Mouse (Mus musculus) CH12.LX (cell line): ENCODE measurements around the gene Oxt. TPM values are rescaled to one million over a fixed set of nuclear protein-coding genes. Genes with fewer than 3 reads are reported as not detected.

Source experiments
- DNase-seq: peaks from one replicate; pipeline ENCODE4 v3.0.0-alpha.2; 2013; ENCODE audit errors: extremely low read depth
- H3K27ac ChIP-seq: 2 replicates; pipeline ENCODE4 v1.5.1; 2012; ENCODE audit warnings: low read depth, mild to moderate bottlenecking, control low read depth, moderate library complexity; ENCODE audit not compliant: insufficient read depth
- H3K27me3 ChIP-seq: replicated peaks from 2 replicates; pipeline ENCODE3; 2012; ENCODE audit warnings: inconsistent platforms
- H3K36me3 ChIP-seq, 2 experiments: replicated peaks in 1 of 2; 2 replicates each; pipeline versions ENCODE3 to v1.6.1; 2012; ENCODE audit warnings: inconsistent platforms in 1 of 2, low read length in 1 of 2, mild to moderate bottlenecking in 1 of 2, mixed read lengths in 1 of 2, moderate library complexity in 1 of 2; ENCODE audit not compliant: control insufficient read depth in 1 of 2, insufficient read depth in 1 of 2
- H3K4me1 ChIP-seq, 2 experiments: 2 replicates each; pipeline ENCODE4 v1.6.1; 2012; ENCODE audit warnings: inconsistent platforms in 1 of 2, moderate library complexity in 1 of 2; ENCODE audit not compliant: insufficient read depth in 2 of 2, control insufficient read depth in 1 of 2
- H3K4me2 ChIP-seq: 2 replicates; pipeline ENCODE4 v1.6.1; 2012; ENCODE audit warnings: low read depth, mild to moderate bottlenecking, control low read depth; ENCODE audit not compliant: poor library complexity, insufficient read depth, severe bottlenecking
- H3K4me3 ChIP-seq, 3 experiments: fragments of 150-350 bp in 1 of 3; sonication (generic) in 1 of 3; replicated peaks in 1 of 3; 2 replicates each; pipeline versions ENCODE3 to v1.5.1; 2011 to 2012; ENCODE audit warnings: low read depth in 2 of 3, low read length in 2 of 3, mild to moderate bottlenecking in 2 of 3, moderate library complexity in 2 of 3, control low read depth in 1 of 3, improper control_type of control experiment in 1 of 3, inconsistent platforms in 1 of 3, mixed read lengths in 1 of 3; ENCODE audit not compliant: poor library complexity in 1 of 3
- H3K79me2 ChIP-seq: replicated peaks from 2 replicates; pipeline ENCODE4 v1.6.1; 2012; ENCODE audit warnings: mild to moderate bottlenecking, moderate library complexity; ENCODE audit not compliant: control insufficient read depth, poor library complexity, insufficient read depth, severe bottlenecking; ENCODE audit errors: extremely low read depth
- H3K9ac ChIP-seq: 2 replicates; pipeline ENCODE4 v1.6.1; 2012; ENCODE audit warnings: low read depth, mild to moderate bottlenecking, control low read depth, moderate library complexity; ENCODE audit not compliant: insufficient read depth
- H3K9me3 ChIP-seq: replicated peaks from 2 replicates; pipeline ENCODE3; 2012; ENCODE audit warnings: low read length, inconsistent platforms, mixed read lengths
- CTCF ChIP-seq, 2 experiments: IDR thresholded peaks in 1 of 2; conservative IDR thresholded peaks in 1 of 2; 2 replicates each; pipeline ENCODE4 v1.5.1; 2011 to 2012; ENCODE audit warnings: low read depth in 2 of 2, low read length in 2 of 2, improper control_type of control experiment in 1 of 2, inconsistent platforms in 1 of 2, mild to moderate bottlenecking in 1 of 2, moderate library complexity in 1 of 2
- IRF4 ChIP-seq: IDR thresholded peaks from 2 replicates; pipeline ENCODE4 v1.6.1; 2014; ENCODE audit warnings: low read depth, mild to moderate bottlenecking, inconsistent platforms, low read length, improper control_type of control experiment
- JUN ChIP-seq: IDR thresholded peaks from 2 replicates; pipeline ENCODE4 v1.6.1; 2011; ENCODE audit warnings: low read depth, mild to moderate bottlenecking, low read length, improper control_type of control experiment, moderate library complexity; ENCODE audit not compliant: insufficient read depth
- JUND ChIP-seq: conservative IDR thresholded peaks from 2 replicates; pipeline ENCODE4 v1.6.1; 2011; ENCODE audit warnings: low read depth, low read length, improper control_type of control experiment
- KAT2A ChIP-seq: IDR thresholded peaks from 2 replicates; pipeline ENCODE4 v1.6.1; 2012; ENCODE audit warnings: low read length, improper control_type of control experiment, inconsistent platforms; ENCODE audit not compliant: insufficient replicate concordance
- MAFK ChIP-seq: IDR thresholded peaks from 2 replicates; pipeline ENCODE4 v1.6.1; 2011; ENCODE audit warnings: low read length, improper control_type of control experiment; ENCODE audit not compliant: insufficient replicate concordance
- MAX ChIP-seq: IDR thresholded peaks from 2 replicates; pipeline ENCODE4 v1.6.1; 2011; ENCODE audit warnings: low read length, improper control_type of control experiment
- MEF2A ChIP-seq: IDR thresholded peaks from 2 replicates; pipeline ENCODE4 v1.6.1; 2014; ENCODE audit warnings: low read depth, mild to moderate bottlenecking, inconsistent platforms, low read length, improper control_type of control experiment, borderline replicate concordance
- MXI1 ChIP-seq: IDR thresholded peaks from 2 replicates; pipeline ENCODE4 v1.6.1; 2011; ENCODE audit warnings: mild to moderate bottlenecking, low read depth, low read length, improper control_type of control experiment
- NELFE ChIP-seq: IDR thresholded peaks from 2 replicates; pipeline ENCODE4 v1.6.1; 2011; ENCODE audit warnings: low read depth, low read length, improper control_type of control experiment
- PAX5 ChIP-seq: IDR thresholded peaks from 2 replicates; pipeline ENCODE4 v1.6.1; 2012; ENCODE audit warnings: low read length, inconsistent platforms, mixed read lengths
- POLR2AphosphoS2 ChIP-seq: IDR thresholded peaks from 2 replicates; pipeline ENCODE4 v1.6.1; 2011; ENCODE audit warnings: low read depth, low read length, improper control_type of control experiment
- RAD21 ChIP-seq: IDR thresholded peaks from 2 replicates; pipeline ENCODE4 v1.6.1; 2011; ENCODE audit warnings: low read depth, mild to moderate bottlenecking, low read length, improper control_type of control experiment, moderate library complexity
- SIN3A ChIP-seq: IDR thresholded peaks from 2 replicates; pipeline ENCODE4 v1.6.1; 2012; ENCODE audit warnings: low read length, improper control_type of control experiment, inconsistent platforms
- SMC3 ChIP-seq: IDR thresholded peaks from 2 replicates; pipeline ENCODE4 v1.6.1; 2011; ENCODE audit warnings: low read depth, low read length, improper control_type of control experiment
- TBP ChIP-seq: conservative IDR thresholded peaks from 2 replicates; pipeline ENCODE4 v1.6.1; 2011; ENCODE audit warnings: low read depth, low read length, improper control_type of control experiment
- TCF12 ChIP-seq: IDR thresholded peaks from 2 replicates; pipeline ENCODE4 v1.6.1; 2014; ENCODE audit warnings: low read depth, mild to moderate bottlenecking, inconsistent platforms, low read length, improper control_type of control experiment
- UBTF ChIP-seq: IDR thresholded peaks from 2 replicates; pipeline ENCODE4 v1.6.1; 2012; ENCODE audit warnings: low read depth, mild to moderate bottlenecking, inconsistent platforms, low read length, improper control_type of control experiment, moderate library complexity
- USF2 ChIP-seq: conservative IDR thresholded peaks from 2 replicates; pipeline ENCODE4 v1.6.1; 2011; ENCODE audit warnings: low read depth, low read length, improper control_type of control experiment
- ZC3H11A ChIP-seq: IDR thresholded peaks from 2 replicates; pipeline ENCODE4 v1.6.1; 2012; ENCODE audit warnings: low read depth, mild to moderate bottlenecking, inconsistent platforms, low read length, improper control_type of control experiment
- ZKSCAN1 ChIP-seq: IDR thresholded peaks from 2 replicates; pipeline ENCODE4 v1.6.1; 2012; ENCODE audit warnings: low read depth, inconsistent platforms, low read length, improper control_type of control experiment, borderline replicate concordance
- ZMIZ1 ChIP-seq: IDR thresholded peaks from 2 replicates; pipeline ENCODE4 v1.6.1; 2012; ENCODE audit warnings: low read depth, mild to moderate bottlenecking, inconsistent platforms, low read length, improper control_type of control experiment
- dilution Hi-C: fragments of 300-500 bp; cut with MboI; formaldehyde crosslinking; loops from 2 replicates; pipeline ENCODE4 v1.14.3; 2020; ENCODE audit warnings: low sequenced_read_pairs; ENCODE audit not compliant: extremely low pct_unique_long_range_greater_than_20kb, extremely low pct_ligation_motif_present
- in situ Hi-C: fragments of 300-500 bp; cut with MboI; formaldehyde crosslinking; loops from 3 replicates; pipeline ENCODE4 v1.14.3; 2019; ENCODE audit warnings: low sequenced_read_pairs, low pct_ligation_motif_present, low pct_unique_long_range_greater_than_20kb, mixed read lengths
- polyA plus RNA-seq: library from polyadenylated mRNA; unstranded; fragments of >175 nt; gene quantifications from 2 replicates; pipeline ENCODE4 v1.2.1, GENCODE M21; 2012; ENCODE audit warnings: low read depth; ENCODE audit not compliant: insufficient read length
- total RNA-seq, 2 experiments: library from RNA; depleted of rRNA; stranded (reverse); fragments of 300-350 nt in 1 of 2; fragments of >200 nt in 1 of 2; gene quantifications; 2 replicates each; pipeline ENCODE4 v1.2.3; 2012 to 2014

Gene Oxt
- total and polyA plus RNA-seq, 3 experiments = not detected

- Histone ChIP-seq H3K36me3 (peaks cover 44 to 81% of the 10 kb centered on the region in 2 experiments), H3K79me2 (no peaks in the 10 kb centered on the region), H3K9me3 (no peaks in the 10 kb centered on the region), H3K4me1 (peaks cover 0 to 4% of the 10 kb centered on the region in 2 experiments; a peak in 1 of 4 replicates), H3K4me3 (no peak overlapping the region), H3K4me2 (no peak overlapping the region), H3K27me3 (no peaks in the 10 kb centered on the region), H3K9ac (no peak overlapping the region), H3K27ac (no peak overlapping the region)
- dilution Hi-C loops (no loop called here), in situ Hi-C loops (no loop called here)
- TF ChIP-seq JUN = no peak
- TF ChIP-seq MAX = no peak
- no peak for TF ChIP-seq MXI1
- no peak for TF ChIP-seq ZMIZ1
- no peak for TF ChIP-seq PAX5
- no peak for TF ChIP-seq TBP
- TF ChIP-seq NELFE = no peak
- no peak for TF ChIP-seq SMC3
- no peak for TF ChIP-seq UBTF
- no peak for TF ChIP-seq IRF4
- TF ChIP-seq MAFK = no peak
- no peak for DNase-seq
These were observed 26.2 kb downstream of the Oxt start for GRCm38 (mm10) chr2:130602195-130602594.

GRCm38 (mm10) chr2:130613091-130613490, 37.1 kb downstream of the Oxt start:
- Histone ChIP-seq H3K79me2 (peaks cover 5% of the 10 kb centered on the region; the same call in 1 of the 2 replicates), H3K36me3 (peaks cover 26 to 80% of the 10 kb centered on the region in 2 experiments), H3K27ac (no peak overlapping the region), H3K4me1 (no peaks in the 10 kb centered on the region), H3K4me3 (no peak overlapping the region), H3K27me3 (no peaks in the 10 kb centered on the region), H3K9ac (no peak overlapping the region), H3K4me2 (no peak overlapping the region), H3K9me3 (no peaks in the 10 kb centered on the region)
- dilution Hi-C loops = no loop called here
- peak; percentile 23 for DNase-seq
- TF ChIP-seq SMC3 (peak; percentile 48), CTCF (conservative IDR thresholded peaks at IDR 0.05 in 1 of 2, IDR thresholded peaks at IDR 0.05 in 1 of 2; ENCODE audit: low read depth in 2 of 2, low read length in 2 of 2) (peak in 1 of 2 experiments; percentile 62; a peak in 2 of 4 replicates), RAD21 (peak; percentile 48), ZC3H11A (no peak)
- in situ Hi-C loops = no loop called here

- Histone ChIP-seq H3K79me2 (peaks cover 35% of the 10 kb centered on the region), H3K9ac (no peak overlapping the region), H3K9me3 (no peaks in the 10 kb centered on the region), H3K36me3 (peaks cover 43 to 85% of the 10 kb centered on the region in 2 experiments), H3K27ac (no peak overlapping the region), H3K4me2 (no peak overlapping the region), H3K27me3 (no peaks in the 10 kb centered on the region), H3K4me3 (no peak overlapping the region), H3K4me1 (no peaks in the 10 kb centered on the region)
- in situ Hi-C loops (no loop called here), dilution Hi-C loops (no loop called here)
- DNase-seq = peak; percentile 12
- TF ChIP-seq USF2 (no peak), MAFK (no peak), KAT2A (no peak), JUND (no peak), CTCF (conservative IDR thresholded peaks at IDR 0.05 in 1 of 2, IDR thresholded peaks at IDR 0.05 in 1 of 2; ENCODE audit: low read depth in 2 of 2, low read length in 2 of 2) (no peak), MAX (no peak), JUN (no peak), ZKSCAN1 (no peak), TBP (no peak), SIN3A (no peak), MEF2A (no peak), TCF12 (no peak), IRF4 (no peak), POLR2AphosphoS2 (no peak)
These were observed 43.0 kb downstream of the Oxt start for GRCm38 (mm10) chr2:130618972-130619371.
